Mouse (Mus musculus) kidney, adult 8-10 months (tissue): ENCODE results near the gene Aldh6a1.
A peak's percentile ranks its signal among the peaks of the same experiment; 100 is the strongest.

ENCODE experiments used
- DNase-seq, 2 experiments: peaks; one replicate each; pipeline ENCODE4 v3.0.0; 2022

Gene Aldh6a1

GRCm38 (mm10) chr12:84450718-84451646 is at the start of gene Aldh6a1, which contains the start of gene Lin52:
Aldh6a1 (minus strand) TSS chr12:84451004.
Lin52 (plus strand) TSS chr12:84451422.
- peak; percentile 99 to 100 for DNase-seq

- DNase-seq, result no peak
Measured at GRCm38 (mm10) chr12:84496795-84497194, 46.0 kb upstream of the Aldh6a1 start.

- peak in 1 of 2 experiments; percentile 6 for DNase-seq
Measured at GRCm38 (mm10) chr12:84487324-84488056, 36.7 kb upstream of the Aldh6a1 start.

- DNase-seq, result no peak
Measured at GRCm38 (mm10) chr12:84482778-84483585, 32.2 kb upstream of the Aldh6a1 start.

- DNase-seq, result no peak
Measured at GRCm38 (mm10) chr12:84481251-84481650, 30.4 kb upstream of the Aldh6a1 start.

GRCm38 (mm10) chr12:84478937-84479336 is 28.1 kb upstream of the Aldh6a1 start:
- DNase-seq, result peak in 1 of 2 experiments; percentile 6

GRCm38 (mm10) chr12:84468701-84469100 is 17.9 kb upstream of the Aldh6a1 start:
- DNase-seq, result no peak

GRCm38 (mm10) chr12:84462856-84463255 is 12.1 kb upstream of the Aldh6a1 start:
- DNase-seq, result no peak

- no peak for DNase-seq
Measured at GRCm38 (mm10) chr12:84461416-84461815, 10.6 kb upstream of the Aldh6a1 start.

GRCm38 (mm10) chr12:84459845-84460244 is 9.0 kb upstream of the Aldh6a1 start:
- DNase-seq, result no peak

GRCm38 (mm10) chr12:84456911-84457310 is 6.1 kb upstream of the Aldh6a1 start:
- no peak for DNase-seq

GRCm38 (mm10) chr12:84451801-84452200 is 997 bp upstream of the Aldh6a1 start:
- DNase-seq, result peak in 1 of 2 experiments; percentile 44

- DNase-seq, result peak; percentile 74 to 77
Measured at GRCm38 (mm10) chr12:84450351-84450717, 470 bp downstream of the Aldh6a1 start.

- DNase-seq, result peak in 1 of 2 experiments; percentile 27
Measured at GRCm38 (mm10) chr12:84449887-84450286, 917 bp downstream of the Aldh6a1 start.

GRCm38 (mm10) chr12:84448181-84448580 is 2.6 kb downstream of the Aldh6a1 start:
- peak; percentile 29 to 53 for DNase-seq

- DNase-seq, result peak; percentile 32 to 64
Measured at GRCm38 (mm10) chr12:84447386-84447785, 3.4 kb downstream of the Aldh6a1 start.

- no peak for DNase-seq
Measured at GRCm38 (mm10) chr12:84442526-84442925, 8.3 kb downstream of the Aldh6a1 start.

GRCm38 (mm10) chr12:84438697-84439096 is 12.1 kb downstream of the Aldh6a1 start:
- no peak for DNase-seq

GRCm38 (mm10) chr12:84429825-84430224 is 21.0 kb downstream of the Aldh6a1 start:
- DNase-seq, result no peak

GRCm38 (mm10) chr12:84423990-84424389 is 26.8 kb downstream of the Aldh6a1 start:
- DNase-seq, result no peak

- DNase-seq, result no peak
Measured at GRCm38 (mm10) chr12:84417605-84417922, 33.2 kb downstream of the Aldh6a1 start.

GRCm38 (mm10) chr12:84416834-84417604 is 33.8 kb downstream of the Aldh6a1 start, which contains the start of gene Rnf113a2:
Rnf113a2 (plus strand) TSS chr12:84417196.
- DNase-seq, result peak; percentile 74 to 75
